Mouse (Mus musculus) adrenal gland, adult (tissue): ENCODE measurements at regions not wholly inside any gene's neighbourhood (a gene's known extent, or its start where the extent isn't known, plus 50 kb on each side); places are given as distances from the start of the nearest gene placed in this dataset.
A peak's percentile ranks its signal among the peaks of the same experiment; 100 is the strongest.

Source experiments
- DNase-seq, 2 experiments: peaks; one replicate each; pipeline ENCODE4 v3.0.0; 2022 to 2023; ENCODE audit warnings: low spot score in 1 of 2; ENCODE audit not compliant: inconsistent age in 2 of 2

DNA sequence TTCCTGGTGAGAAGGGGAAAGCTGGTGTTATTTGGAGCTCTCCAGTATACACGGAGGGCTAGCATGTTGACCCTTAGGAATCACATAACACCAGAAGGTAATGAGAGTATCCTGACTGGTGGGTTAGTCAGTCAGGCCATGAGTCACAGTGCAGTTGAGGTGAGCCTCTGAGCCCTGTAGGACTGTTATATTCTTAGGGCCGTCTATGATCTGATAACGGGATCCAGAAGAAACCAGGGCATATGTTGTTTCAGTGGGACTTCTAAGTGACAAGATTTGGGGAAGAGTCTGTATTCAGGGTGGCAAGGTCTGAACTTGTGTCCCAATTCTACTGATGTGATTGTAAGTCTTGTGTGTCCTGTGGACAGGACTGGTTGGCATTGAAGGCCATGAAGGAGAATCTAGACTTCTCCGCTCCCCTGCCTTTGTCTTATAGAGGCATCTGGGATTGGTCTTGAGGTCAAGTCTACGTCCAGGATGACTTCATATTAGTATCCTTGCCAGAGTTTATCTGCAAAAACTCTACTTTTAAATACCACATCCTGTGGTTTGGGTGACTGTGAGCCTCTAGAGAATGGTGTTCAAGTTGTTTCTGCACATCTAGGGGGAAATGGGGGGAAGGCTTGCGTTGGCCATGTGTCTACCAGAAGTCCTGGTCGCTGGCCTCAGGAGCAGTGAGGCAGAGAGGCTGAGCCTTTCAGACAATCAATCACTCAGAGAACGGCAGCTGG, 71.2 kb downstream of the Itgb2l start:
- peak in 1 of 2 experiments; percentile 46 for DNase-seq

DNA sequence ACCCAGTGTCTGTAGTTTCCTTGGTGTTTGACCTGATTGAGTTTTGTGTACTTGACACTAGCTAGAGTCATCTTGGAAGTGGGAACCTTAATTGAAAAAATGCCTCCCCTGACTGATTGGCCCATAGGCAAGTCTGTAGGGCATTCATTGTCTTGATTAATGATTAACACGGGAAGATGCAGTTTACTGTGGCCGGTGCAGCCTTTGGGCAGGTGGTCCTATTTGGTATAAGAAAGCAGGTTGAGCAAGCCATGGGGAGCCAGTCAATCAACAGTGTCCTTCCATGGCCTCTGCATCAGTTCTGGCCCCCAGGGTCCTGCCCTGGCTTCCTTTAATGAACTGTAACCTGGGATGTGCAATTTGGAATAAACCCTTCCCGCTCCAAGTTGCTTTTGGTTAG, 72.3 kb downstream of the Itgb2l start:
- no peak for DNase-seq

DNA sequence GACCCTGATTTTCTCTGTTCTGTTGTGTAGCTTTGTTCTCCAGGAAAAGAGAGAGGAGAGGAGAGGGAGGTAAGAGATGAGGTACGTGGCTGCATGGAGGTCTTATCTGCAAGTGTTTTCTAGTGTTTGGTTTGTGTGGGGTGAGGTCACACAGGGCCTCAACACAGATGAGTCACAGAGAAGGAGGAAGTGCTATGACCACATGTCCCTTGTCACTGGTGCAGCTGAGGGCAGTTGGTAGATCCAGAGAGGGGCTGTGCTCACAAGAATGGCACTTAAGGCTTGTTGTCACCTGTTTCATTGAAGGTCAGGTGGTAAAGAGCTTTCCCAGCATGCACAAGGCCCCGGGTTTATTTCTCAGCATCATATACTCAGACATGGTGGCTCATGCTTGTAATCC, 73.2 kb downstream of the Itgb2l start:
- peak in 1 of 2 experiments; percentile 57 for DNase-seq
